Comparison of ENCODE assay signal across 8 mouse cellular contexts in the genomic region with DNA sequence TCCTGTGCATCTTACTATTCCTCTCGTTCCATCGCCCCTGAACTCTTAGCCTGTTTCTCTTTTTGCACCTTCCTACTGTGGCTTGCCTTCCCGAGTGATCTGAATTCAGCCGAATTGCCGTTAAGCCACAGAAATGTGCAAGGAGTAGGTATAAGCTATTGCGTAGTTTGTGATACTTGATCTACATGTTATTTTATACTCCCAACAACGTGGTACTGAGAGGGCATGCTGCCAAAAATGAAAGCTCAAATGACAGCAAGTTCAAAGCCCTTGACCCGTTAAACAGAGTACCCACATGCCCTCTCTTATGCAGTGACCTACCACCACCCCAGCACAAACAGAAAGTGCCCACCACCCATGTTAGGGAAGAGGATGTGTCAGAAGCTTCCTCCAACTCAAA. TPM values are rescaled to one million over a fixed set of nuclear protein-coding genes. Genes with fewer than 3 reads are reported as not detected.
DNase-seq lines count a peak whose midpoint lies in the region; ATAC-seq lines count a peak whose summit lies in the region.

No protein-coding gene starts in this region.

- peaks cover 16% of the 10 kb centered on the region for H3K4me1 ChIP-seq in forebrain, embryonic 12.5 days
- H3K4me1 ChIP-seq in limb, embryonic 13.5 days = peaks cover 21% of the 10 kb centered on the region

- ATAC-seq in forebrain, embryonic 12.5 days (ENCODE audit: low FRiP score) = no peak
- ATAC-seq in limb, embryonic 13.5 days (ENCODE audit: low FRiP score, low read depth) = no peak; the same call in 1 of the 2 replicates
- no peak for ATAC-seq in CD4-positive, CD25-positive, alpha-beta regulatory T cell, adult 4 months

- peak overlapping the region; percentile 98 for H3K4me3 ChIP-seq in forebrain, embryonic 12.5 days (replicated peaks)
- peak overlapping the region; percentile 97 for H3K4me3 ChIP-seq in limb, embryonic 13.5 days

- WGBS in forebrain, embryonic 12.5 days = 5% methylated on average over 8 of the region's 8 CpGs
- WGBS in limb, embryonic 13.5 days = 4% methylated on average over 8 of the region's 8 CpGs

- peak overlapping the region; percentile 84 for H3K4me2 ChIP-seq in forebrain, embryonic 12.5 days
- peak overlapping the region; percentile 82 for H3K4me2 ChIP-seq in limb, embryonic 13.5 days (replicated peaks)

- H3K27me3 ChIP-seq in forebrain, embryonic 12.5 days = 0 out of 2 replicates have a peak, but pooled peaks cover 4% of the 10 kb centered on the region
- no peaks in the 10 kb centered on the region for H3K27me3 ChIP-seq in limb, embryonic 13.5 days

- peak; percentile 19 to 20 for DNase-seq in adrenal gland, postnatal 36 days
- DNase-seq in adrenal gland, postnatal 25 days = no peak
- peak; percentile 45 for DNase-seq in 416B (ENCODE audit: low read depth)
- DNase-seq in skeletal muscle tissue, adult 2 months (ENCODE audit: low read depth, low spot score) = peak; percentile 42
- DNase-seq in embryo, embryonic 10.5 days (ENCODE audit: low spot score) = no peak

- no peak overlapping the region for H3K27ac ChIP-seq in forebrain, embryonic 12.5 days
- peak overlapping the region; percentile 79; the same call in 1 of the 2 replicates for H3K27ac ChIP-seq in limb, embryonic 13.5 days

- H3K36me3 ChIP-seq in forebrain, embryonic 12.5 days (replicated peaks) = peaks cover 37% of the 10 kb centered on the region
- H3K36me3 ChIP-seq in limb, embryonic 13.5 days = peaks cover 35% of the 10 kb centered on the region

- peak overlapping the region; percentile 95 for H3K9ac ChIP-seq in forebrain, embryonic 12.5 days
- peak overlapping the region; percentile 96 for H3K9ac ChIP-seq in limb, embryonic 13.5 days

- H3K9me3 ChIP-seq in forebrain, embryonic 12.5 days = no peaks in the 10 kb centered on the region
- H3K9me3 ChIP-seq in limb, embryonic 13.5 days = no peaks in the 10 kb centered on the region

RNA-seq across cellular contexts. Expression of a gene that starts 0.6 kb away (rescaled TPM):
- 100 to 1,000 TPM; 132 to 147 TPM for total RNA-seq in adrenal gland, postnatal 36 days (2021)
- total RNA-seq in adrenal gland, postnatal 25 days (2021) = 143 and 156 TPM in 2 replicates
- 78.1 and 79.0 TPM in 2 replicates for polyA plus RNA-seq in forebrain, embryonic 12.5 days (2016; fragmentation: Nextera tagmentation; extraction: Ambion mirVana)
- 89.8 and 97.5 TPM in 2 replicates for polyA plus RNA-seq in limb, embryonic 13.5 days (2015; fragmentation: Nextera tagmentation; extraction: Ambion mirVana)
- 10 to 100 TPM; 15.8 to 47.3 TPM for polyA plus RNA-seq in CD4-positive, CD25-positive, alpha-beta regulatory T cell, adult 4 months (2017; shearing (Covaris generic))

RNA-seq across cellular contexts. Expression of a gene that starts 4.9 kb away (rescaled TPM):
- under 1 TPM; 0.36 to 0.40 TPM for total RNA-seq in adrenal gland, postnatal 36 days (2021)
- total RNA-seq in adrenal gland, postnatal 25 days (2021) = 0.27 and 0.29 TPM in 2 replicates
- polyA plus RNA-seq in forebrain, embryonic 12.5 days (2016; fragmentation: Nextera tagmentation; extraction: Ambion mirVana) = not detected in 2 replicates
- polyA plus RNA-seq in limb, embryonic 13.5 days (2015; fragmentation: Nextera tagmentation; extraction: Ambion mirVana) = 0.38 and 0.57 TPM in 2 replicates
- polyA plus RNA-seq in CD4-positive, CD25-positive, alpha-beta regulatory T cell, adult 4 months (2017; shearing (Covaris generic)) = under 1 TPM in 1 of 2 experiments, not detected in 1; 0.22 TPM

RNA-seq across cellular contexts. Expression of a gene that starts 15.3 kb away (rescaled TPM):
- total RNA-seq in adrenal gland, postnatal 36 days (2021) = 10 to 100 TPM; 21.1 to 38.1 TPM
- 26.0 and 30.1 TPM in 2 replicates for total RNA-seq in adrenal gland, postnatal 25 days (2021)
- 31.2 and 36.9 TPM in 2 replicates for polyA plus RNA-seq in forebrain, embryonic 12.5 days (2016; fragmentation: Nextera tagmentation; extraction: Ambion mirVana)
- 3.4 and 4.1 TPM in 2 replicates for polyA plus RNA-seq in limb, embryonic 13.5 days (2015; fragmentation: Nextera tagmentation; extraction: Ambion mirVana)
- polyA plus RNA-seq in CD4-positive, CD25-positive, alpha-beta regulatory T cell, adult 4 months (2017; shearing (Covaris generic)) = under 1 TPM; 0.34 to 0.37 TPM

RNA-seq across cellular contexts. Expression of a gene that starts 40.6 kb away (rescaled TPM):
- not detected for total RNA-seq in adrenal gland, postnatal 36 days (2021)
- not detected in 2 replicates for total RNA-seq in adrenal gland, postnatal 25 days (2021)
- polyA plus RNA-seq in forebrain, embryonic 12.5 days (2016; fragmentation: Nextera tagmentation; extraction: Ambion mirVana) = not detected in 2 replicates
- polyA plus RNA-seq in limb, embryonic 13.5 days (2015; fragmentation: Nextera tagmentation; extraction: Ambion mirVana) = not detected in 2 replicates
- not detected for polyA plus RNA-seq in CD4-positive, CD25-positive, alpha-beta regulatory T cell, adult 4 months (2017; shearing (Covaris generic))

RNA-seq across cellular contexts. Expression of a gene that starts 50.0 kb away (rescaled TPM):
- not detected for total RNA-seq in adrenal gland, postnatal 36 days (2021)
- total RNA-seq in adrenal gland, postnatal 25 days (2021) = not detected in 2 replicates
- polyA plus RNA-seq in forebrain, embryonic 12.5 days (2016; fragmentation: Nextera tagmentation; extraction: Ambion mirVana) = not detected in 2 replicates
- not detected in 2 replicates for polyA plus RNA-seq in limb, embryonic 13.5 days (2015; fragmentation: Nextera tagmentation; extraction: Ambion mirVana)
- polyA plus RNA-seq in CD4-positive, CD25-positive, alpha-beta regulatory T cell, adult 4 months (2017; shearing (Covaris generic)) = under 1 TPM in 1 of 2 experiments, not detected in 1; 0.24 TPM

Comparison
In these comparisons a context has a peak if more than half of its experiments do, and no peak if none do; other contexts are left out.
1. DNase-seq: peak in adrenal gland, postnatal 36 days (2 of 2), 416B (single experiment) and skeletal muscle tissue, adult 2 months (single experiment); none in adrenal gland, postnatal 25 days (single experiment) and embryo, embryonic 10.5 days (single experiment).